Mouse (Mus musculus): ENCODE results near the gene Reep1.
A peak's percentile ranks its signal among the peaks of the same experiment; 100 is the strongest.

Reep1 gene

GRCm38 (mm10) chr6:71707511-71708501, at the start of gene Reep1:
TSS of gene Reep1 (plus strand) at chr6:71707561.
- DNase-seq = peak; percentile 26 to 38

GRCm38 (mm10) chr6:71658290-71658689, 49.1 kb upstream of the Reep1 start:
- DNase-seq = no peak

- no peak for DNase-seq
Observed at GRCm38 (mm10) chr6:71664511-71664910, 42.9 kb upstream of the Reep1 start.

- DNase-seq = no peak
Observed at GRCm38 (mm10) chr6:71673166-71673565, 34.2 kb upstream of the Reep1 start.

GRCm38 (mm10) chr6:71678891-71679290, 28.5 kb upstream of the Reep1 start:
- DNase-seq = no peak

GRCm38 (mm10) chr6:71695150-71695549, 12.2 kb upstream of the Reep1 start:
- DNase-seq = no peak

GRCm38 (mm10) chr6:71695599-71695998, 11.8 kb upstream of the Reep1 start:
- DNase-seq = no peak

GRCm38 (mm10) chr6:71706871-71707270, 490 bp upstream of the Reep1 start:
- DNase-seq = no peak

- DNase-seq = no peak
Observed at GRCm38 (mm10) chr6:71708528-71708927, 1.2 kb downstream of the Reep1 start.

GRCm38 (mm10) chr6:71710323-71710722, 3.0 kb downstream of the Reep1 start:
- DNase-seq = no peak

GRCm38 (mm10) chr6:71711201-71711600, 3.8 kb downstream of the Reep1 start:
- DNase-seq = no peak

- no peak for DNase-seq
Observed at GRCm38 (mm10) chr6:71713532-71713931, 6.2 kb downstream of the Reep1 start.

- DNase-seq = no peak
Observed at GRCm38 (mm10) chr6:71715006-71715405, 7.6 kb downstream of the Reep1 start.

GRCm38 (mm10) chr6:71716434-71716833, 9.1 kb downstream of the Reep1 start:
- DNase-seq = no peak

GRCm38 (mm10) chr6:71718322-71718721, 11.0 kb downstream of the Reep1 start:
- no peak for DNase-seq

GRCm38 (mm10) chr6:71719302-71719701, 11.9 kb downstream of the Reep1 start:
- no peak for DNase-seq

GRCm38 (mm10) chr6:71722988-71723387, 15.6 kb downstream of the Reep1 start:
- DNase-seq = no peak

GRCm38 (mm10) chr6:71723555-71723954, 16.2 kb downstream of the Reep1 start:
- DNase-seq = no peak

GRCm38 (mm10) chr6:71726710-71727109, 19.3 kb downstream of the Reep1 start:
- DNase-seq = no peak

GRCm38 (mm10) chr6:71728306-71728705, 20.9 kb downstream of the Reep1 start:
- DNase-seq = no peak

- no peak for DNase-seq
Observed at GRCm38 (mm10) chr6:71734910-71735599, 27.7 kb downstream of the Reep1 start.

GRCm38 (mm10) chr6:71735600-71736010, 28.2 kb downstream of the Reep1 start:
- DNase-seq = no peak

- no peak for DNase-seq
Observed at GRCm38 (mm10) chr6:71736101-71736500, 28.7 kb downstream of the Reep1 start.

- DNase-seq = no peak
Observed at GRCm38 (mm10) chr6:71737202-71737601, 29.8 kb downstream of the Reep1 start.

Measured in thymus, adult 18-20 months (tissue).